Mouse (Mus musculus): ENCODE data around the gene Dpysl4. TPM values are rescaled to one million over a fixed set of nuclear protein-coding genes. Genes with fewer than 3 reads are reported as not detected.

The Dpysl4 gene
- total RNA-seq (2021) = 100 to 1,000 TPM; 102 to 105 TPM
- long read RNA-seq, experiment 1, transcript Dpysl4-201 (14 exons, 3,552 nt) = major isoform, 97 of 123 reads
- long read RNA-seq, experiment 1, partial matches to known transcripts = 12 of 123 reads
- long read RNA-seq, experiment 1, other reads (novel, unspliced or antisense) = 14 of 123 reads
- long read RNA-seq, experiment 2, transcript Dpysl4-201 (14 exons, 3,552 nt) = major isoform, 79 of 108 reads
- long read RNA-seq, experiment 2, partial matches to known transcripts = 19 of 108 reads
- long read RNA-seq, experiment 2, other reads (novel, unspliced or antisense) = 9 of 108 reads

DNA sequence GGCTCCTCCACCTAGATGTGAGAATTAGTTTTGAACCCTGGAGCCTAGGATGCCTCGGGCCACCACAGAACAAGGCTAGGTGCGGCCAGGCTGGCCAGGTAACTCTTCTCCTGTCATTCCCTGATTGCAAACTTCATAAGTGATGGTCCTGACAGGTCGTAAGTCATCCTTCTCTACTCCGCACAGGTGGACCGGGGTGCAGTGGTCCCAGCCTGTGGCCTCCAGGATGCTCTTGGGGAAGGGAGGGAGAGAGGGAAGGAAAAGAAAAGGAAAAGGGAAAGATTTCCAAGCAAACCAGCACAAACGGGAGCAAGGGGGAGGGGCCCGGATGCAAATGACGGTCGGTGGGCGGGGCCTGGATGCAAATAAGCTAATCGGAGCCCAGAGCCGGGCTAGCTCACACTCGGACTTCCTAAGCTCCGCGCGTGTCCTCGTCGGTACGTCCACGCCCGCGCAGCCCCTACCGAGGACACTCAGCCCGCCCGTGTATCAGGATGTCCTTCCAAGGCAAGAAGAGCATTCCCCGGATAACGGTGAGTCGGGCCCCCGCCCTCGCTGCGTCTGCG is at the start of gene Dpysl4:
Dpysl4 (plus strand) TSS at position 373 of the 566 bp plus-strand sequence.
- peak; percentile 85 to 92 for DNase-seq (ENCODE audit: low spot score in 2 of 2)

- DNase-seq (ENCODE audit: low spot score in 2 of 2) = no peak
Measured at GRCm38 (mm10) chr7:139063406-139063805, 22.4 kb upstream of the Dpysl4 start.

DNA sequence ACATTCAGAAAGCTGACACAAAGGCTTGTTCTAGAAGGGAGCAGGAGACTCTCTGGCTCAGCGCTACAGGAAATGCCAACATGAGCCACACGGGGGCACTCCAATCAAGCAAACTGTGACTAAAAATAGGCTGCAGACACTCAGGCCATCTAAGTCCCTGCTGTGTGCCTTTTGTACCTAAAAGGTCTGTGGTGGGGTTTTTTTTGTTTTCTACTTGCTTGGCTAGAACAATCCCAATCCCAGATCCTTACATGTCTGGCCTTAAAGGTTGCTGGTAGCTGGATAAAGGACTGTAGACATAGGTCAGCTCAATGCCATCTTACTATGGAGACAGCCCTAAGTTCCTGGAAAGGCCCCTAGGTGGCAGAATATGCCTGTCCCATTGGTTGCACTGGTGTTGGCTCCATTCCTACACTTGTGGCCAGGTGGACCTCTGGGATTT is 17.6 kb upstream of the Dpysl4 start:
- peak; percentile 82 to 87 for DNase-seq (ENCODE audit: low spot score in 2 of 2)

DNA sequence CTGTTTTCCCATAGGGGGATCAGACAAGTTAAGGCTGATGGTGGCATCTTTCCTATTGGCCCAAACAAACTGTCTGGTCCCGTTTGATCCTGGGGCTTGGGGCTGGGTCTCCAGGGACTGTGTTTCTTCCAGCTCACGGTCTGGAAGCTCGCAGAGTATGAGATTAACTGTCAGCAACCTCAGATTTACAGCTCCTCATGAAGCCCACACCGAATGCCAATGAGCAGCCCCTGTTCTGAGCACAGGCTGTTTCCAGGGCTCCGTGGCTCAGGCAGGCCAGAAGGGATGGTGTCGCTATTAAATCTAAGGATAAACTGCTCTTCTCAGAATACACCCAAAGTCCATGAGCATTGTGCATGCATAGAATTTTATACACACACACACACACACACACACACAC is 11.6 kb upstream of the Dpysl4 start:
- DNase-seq (ENCODE audit: low spot score in 2 of 2) = no peak

DNA sequence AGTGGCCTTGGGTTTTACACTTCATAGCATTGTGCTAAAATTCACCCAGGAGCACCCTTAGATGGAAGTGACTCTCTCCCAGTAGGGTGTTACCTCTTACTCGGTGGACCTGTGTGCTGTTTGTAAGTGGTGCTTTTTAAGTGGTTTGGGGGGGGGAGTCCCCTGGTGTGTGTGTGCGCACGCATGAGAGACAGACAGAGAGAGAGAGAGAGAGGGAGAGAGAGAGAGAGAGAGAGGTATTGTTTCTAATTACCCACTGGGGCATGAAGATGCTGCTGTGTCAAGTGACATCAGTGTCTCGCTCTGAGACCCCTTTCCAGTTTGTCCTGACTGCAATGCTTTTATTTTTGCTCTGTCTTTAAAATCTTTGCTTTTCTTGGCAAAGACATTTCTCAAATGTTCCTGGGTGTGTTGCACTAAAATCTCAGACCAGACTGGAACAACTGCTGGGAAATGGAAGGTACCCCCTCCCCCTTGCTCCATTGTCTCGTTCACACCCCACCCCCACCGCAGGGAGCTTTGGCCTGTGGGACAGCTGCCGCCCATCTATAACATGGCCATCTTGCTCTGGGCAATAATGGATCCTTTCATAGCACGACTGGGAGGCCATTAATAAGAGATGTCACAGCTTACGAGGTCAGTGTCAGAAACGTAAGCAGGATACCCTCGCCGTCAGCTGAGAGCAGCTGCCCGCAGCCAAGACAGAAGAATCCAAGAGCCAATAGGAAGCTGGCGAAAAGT is 10.6 kb upstream of the Dpysl4 start:
- DNase-seq (ENCODE audit: low spot score in 2 of 2) = no peak

GRCm38 (mm10) chr7:139077283-139077682 is 8.5 kb upstream of the Dpysl4 start:
- DNase-seq (ENCODE audit: low spot score in 2 of 2) = no peak

- no peak for DNase-seq (ENCODE audit: low spot score in 2 of 2)
Measured at GRCm38 (mm10) chr7:139078181-139078580, 7.6 kb upstream of the Dpysl4 start.

DNA sequence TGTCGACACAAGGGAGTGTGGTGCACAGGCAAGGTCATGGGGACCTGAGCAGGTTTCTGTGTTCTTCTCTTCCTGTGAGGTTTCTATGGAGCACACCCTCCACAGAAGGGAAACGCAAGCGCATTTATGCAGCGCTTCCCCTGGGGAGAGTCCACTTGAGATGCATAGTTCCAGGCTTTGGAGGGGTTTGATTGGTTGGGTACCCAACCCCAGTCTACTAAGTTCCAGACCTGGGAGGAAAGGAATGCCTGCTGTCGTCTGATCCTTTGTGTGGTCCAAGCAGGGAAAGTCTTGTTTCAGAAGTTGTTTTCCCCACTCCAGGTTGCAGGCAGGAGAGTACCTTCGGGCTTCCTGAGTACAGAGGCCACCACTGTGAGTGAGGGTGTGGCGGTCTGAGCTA is 6.7 kb upstream of the Dpysl4 start:
- no peak for DNase-seq (ENCODE audit: low spot score in 2 of 2)

- DNase-seq (ENCODE audit: low spot score in 2 of 2) = no peak
Measured at GRCm38 (mm10) chr7:139080714-139081113, 5.1 kb upstream of the Dpysl4 start.

GRCm38 (mm10) chr7:139081158-139081557 is 4.6 kb upstream of the Dpysl4 start:
- DNase-seq (ENCODE audit: low spot score in 2 of 2) = no peak

DNA sequence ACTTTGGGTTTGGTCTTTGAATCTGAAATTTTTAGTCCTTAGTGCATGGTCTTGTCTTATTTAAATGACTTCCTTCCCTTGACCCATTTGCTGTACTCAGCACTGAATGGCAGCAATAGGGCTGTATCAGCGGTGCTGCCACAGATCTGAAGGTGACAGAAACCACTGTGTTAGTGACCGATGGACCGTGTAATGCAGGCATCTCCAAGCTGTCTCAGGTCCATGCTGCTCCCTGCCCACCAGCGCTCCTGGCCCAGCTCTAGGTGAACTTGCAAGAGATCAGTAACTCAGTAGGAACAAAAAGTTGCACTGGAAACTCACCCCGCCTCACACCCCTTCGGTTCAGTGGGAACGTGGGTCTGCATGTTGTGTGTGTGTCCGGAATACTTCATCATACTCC is 3.5 kb upstream of the Dpysl4 start:
- DNase-seq (ENCODE audit: low spot score in 2 of 2) = no peak

- no peak for DNase-seq (ENCODE audit: low spot score in 2 of 2)
Measured at GRCm38 (mm10) chr7:139084316-139084715, 1.5 kb upstream of the Dpysl4 start.

GRCm38 (mm10) chr7:139086195-139087158 is 676 bp downstream of the Dpysl4 start:
- no peak for DNase-seq (ENCODE audit: low spot score in 2 of 2)

DNA sequence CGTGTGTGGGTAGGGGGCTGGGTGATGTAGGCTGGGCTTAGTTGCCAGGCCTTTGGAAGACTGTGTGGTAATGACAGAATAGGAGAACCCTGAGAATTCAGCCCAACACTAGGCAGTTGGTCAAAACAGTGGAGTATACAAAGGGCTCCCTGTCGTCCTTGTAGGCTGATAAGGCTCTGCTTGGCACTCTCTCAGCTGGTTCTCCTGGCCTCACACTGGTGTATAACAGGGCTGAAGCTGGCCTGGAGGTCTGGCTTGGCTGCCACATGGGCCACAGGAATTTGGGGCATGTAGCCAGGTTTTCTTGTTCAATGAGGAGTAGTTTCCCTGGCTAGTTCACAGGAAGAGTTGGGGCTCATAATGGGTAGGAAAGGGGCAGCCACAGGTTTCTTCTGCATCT is 2.0 kb downstream of the Dpysl4 start:
- DNase-seq (ENCODE audit: low spot score in 2 of 2) = peak in 1 of 2 experiments; percentile 78

GRCm38 (mm10) chr7:139089892-139090874 is 4.4 kb downstream of the Dpysl4 start:
- peak; percentile 64 to 83 for DNase-seq (ENCODE audit: low spot score in 2 of 2)

DNA sequence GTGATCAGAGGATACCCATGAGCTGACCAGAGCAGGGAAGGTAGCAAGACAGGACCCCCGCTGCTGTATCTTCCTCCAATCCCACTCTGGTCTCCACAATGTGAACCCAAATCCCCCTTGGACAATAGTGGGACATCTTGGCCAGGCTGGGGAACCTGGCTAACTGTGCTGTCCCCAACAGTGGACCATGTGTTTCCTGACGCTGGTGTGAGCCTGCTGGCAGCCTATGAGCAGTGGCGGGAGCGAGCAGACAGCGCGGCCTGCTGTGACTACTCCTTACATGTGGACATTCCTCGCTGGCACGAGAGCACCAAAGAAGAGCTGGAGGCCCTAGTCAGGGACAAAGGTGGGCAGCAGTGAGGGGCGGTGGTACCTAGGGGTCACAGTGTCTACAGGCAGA is 5.9 kb downstream of the Dpysl4 start:
- no peak for DNase-seq (ENCODE audit: low spot score in 2 of 2)

GRCm38 (mm10) chr7:139092676-139093075 is 6.9 kb downstream of the Dpysl4 start:
- no peak for DNase-seq (ENCODE audit: low spot score in 2 of 2)

GRCm38 (mm10) chr7:139093124-139093523 is 7.3 kb downstream of the Dpysl4 start:
- DNase-seq (ENCODE audit: low spot score in 2 of 2) = no peak

DNA sequence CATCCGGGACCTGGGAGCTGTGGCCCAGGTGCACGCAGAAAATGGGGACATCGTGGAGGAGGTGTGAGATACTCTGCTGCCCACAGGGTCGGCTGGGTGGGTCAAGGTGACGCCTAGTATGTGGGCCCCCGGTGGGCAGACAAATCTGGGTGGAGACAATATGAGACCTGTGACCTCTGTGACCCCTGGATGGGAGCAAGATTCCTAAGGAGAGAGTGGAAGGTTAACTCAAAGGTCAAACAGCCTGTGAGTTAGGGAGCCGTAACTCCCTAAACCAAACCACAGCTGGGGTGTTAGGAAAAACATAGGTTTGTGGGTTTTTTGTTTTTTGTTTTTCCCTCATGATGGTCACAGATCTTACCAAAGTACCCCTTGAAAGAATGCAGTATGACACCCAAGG is 8.0 kb downstream of the Dpysl4 start:
- no peak for DNase-seq (ENCODE audit: low spot score in 2 of 2)

GRCm38 (mm10) chr7:139094761-139095160 is 9.0 kb downstream of the Dpysl4 start:
- no peak for DNase-seq (ENCODE audit: low spot score in 2 of 2)

Data from layer of hippocampus, postnatal 14 days (tissue).